Comparison of ENCODE assay signal across 9 mouse cellular contexts in the genomic region with DNA sequence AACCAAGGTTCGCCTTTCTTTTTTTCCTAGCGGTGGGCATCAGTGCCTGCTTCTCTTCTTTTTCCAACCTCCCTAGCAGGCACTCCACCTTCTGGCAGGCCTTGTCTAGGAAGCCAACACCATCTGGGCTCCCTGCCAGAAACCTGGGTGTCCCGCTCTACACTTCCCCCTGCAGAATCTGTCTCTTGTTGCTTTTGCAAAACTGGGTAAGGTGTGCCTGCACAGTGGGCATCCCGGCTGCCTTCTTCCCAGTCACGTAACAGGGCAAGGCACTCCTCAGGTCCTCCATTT. TPM values are rescaled to one million over a fixed set of nuclear protein-coding genes. Genes with fewer than 3 reads are reported as not detected.
DNase-seq lines count a peak whose midpoint lies in the region; ATAC-seq and TF ChIP-seq lines count a peak whose summit lies in the region.
"Had no signal": no experiment of that assay in that cellular context is flagged by ENCODE, and none has a peak within 500 bp of the region (broad histone marks: within the 10 kb centered on the region; RNA-seq: fewer than 3 reads in every experiment).

No protein-coding gene starts in this region.

- no peak overlapping the region for H3K27ac ChIP-seq in left cerebral cortex, adult 2 months
- H3K27ac ChIP-seq in kidney, embryonic 15.5 days, result peak overlapping the region; percentile 79
- H3K27ac ChIP-seq in neural tube, embryonic 15.5 days (replicated peaks), result no peak overlapping the region
- H3K27ac ChIP-seq: neural tube, embryonic 12.5 days had no signal

- H3K27me3 ChIP-seq in kidney, embryonic 15.5 days, result no peaks in the 10 kb centered on the region
- H3K27me3 ChIP-seq in neural tube, embryonic 15.5 days (replicated peaks), result no peaks in the 10 kb centered on the region
- H3K27me3 ChIP-seq: neural tube, embryonic 12.5 days had no signal

- intact Hi-C loops in left cerebral cortex, adult 2 months (cut with DNase I), result no loop called here

- H3K4me3 ChIP-seq in left cerebral cortex, adult 2 months, result no peak overlapping the region
- 0 out of 2 replicates have a peak overlapping the region, but pooled peaks have one; percentile 24 for H3K4me3 ChIP-seq in kidney, embryonic 15.5 days (replicated peaks)
- no peak overlapping the region for H3K4me3 ChIP-seq in neural tube, embryonic 15.5 days (replicated peaks)
- H3K4me3 ChIP-seq: neural tube, embryonic 12.5 days had no signal

- peak overlapping the region; percentile 31 for H3K4me2 ChIP-seq in kidney, embryonic 15.5 days
- no peak overlapping the region for H3K4me2 ChIP-seq in neural tube, embryonic 15.5 days
- H3K4me2 ChIP-seq: neural tube, embryonic 12.5 days had no signal

- DNase-seq in left cerebral cortex, adult 2 months (ENCODE audit: extremely low spot score in 1 of 2, low spot score in 2 of 2), result peak in 1 of 2 experiments; percentile 47
- no peak for DNase-seq in left cerebral cortex, adult 11 months (ENCODE audit: low spot score)
- peak; percentile 54 for DNase-seq in Muller cell, postnatal 12 days (ENCODE audit: inconsistent ontology term)
- DNase-seq in right cerebral cortex, postnatal 14 days, result peak; percentile 64
- no peak for DNase-seq in spleen, adult 18-20 months

- TF ChIP-seq CTCF in left cerebral cortex, adult 2 months (IDR thresholded peaks at IDR 0.05), result peak; percentile 26

- ATAC-seq in common myeloid progenitor, adult 5-6 weeks (replicated peaks; ENCODE audit: low read depth, poor library complexity, severe bottlenecking), result peak; percentile 54
- ATAC-seq in kidney, embryonic 15.5 days (replicated peaks; ENCODE audit: low FRiP score), result peak; percentile 38; the same call in 1 of the 2 replicates
- no peak for ATAC-seq in neural tube, embryonic 15.5 days (ENCODE audit: low FRiP score)

- peaks cover 15% of the 10 kb centered on the region; the same call in 1 of the 2 replicates for H3K4me1 ChIP-seq in kidney, embryonic 15.5 days
- peaks cover 5% of the 10 kb centered on the region; the same call in 1 of the 2 replicates for H3K4me1 ChIP-seq in neural tube, embryonic 15.5 days
- H3K4me1 ChIP-seq: neural tube, embryonic 12.5 days had no signal

- H3K36me3 ChIP-seq in kidney, embryonic 15.5 days, result no peaks in the 10 kb centered on the region
- no peaks in the 10 kb centered on the region for H3K36me3 ChIP-seq in neural tube, embryonic 15.5 days
- H3K36me3 ChIP-seq: neural tube, embryonic 12.5 days had no signal

- H3K9me3 ChIP-seq in kidney, embryonic 15.5 days (replicated peaks), result no peaks in the 10 kb centered on the region
- no peaks in the 10 kb centered on the region for H3K9me3 ChIP-seq in neural tube, embryonic 15.5 days (replicated peaks)
- H3K9me3 ChIP-seq: neural tube, embryonic 12.5 days had no signal

- WGBS in kidney, embryonic 15.5 days, result 52% methylated on average over 5 of the region's 5 CpGs
- WGBS in neural tube, embryonic 15.5 days, result 50% methylated on average over 5 of the region's 5 CpGs

- H3K9ac ChIP-seq in kidney, embryonic 15.5 days, result no peak overlapping the region
- no peak overlapping the region for H3K9ac ChIP-seq in neural tube, embryonic 15.5 days (replicated peaks)
- H3K9ac ChIP-seq: neural tube, embryonic 12.5 days had no signal

RNA-seq across cellular contexts. Expression of gene C77080, which starts 11.5 kb away (rescaled TPM):
- 10 to 100 TPM; 22.5 to 25.9 TPM for total RNA-seq in left cerebral cortex, adult 2 months (2021)
- total RNA-seq in common myeloid progenitor, adult 5-6 weeks (2017), result 0.15 and 1.1 TPM in 2 replicates
- polyA plus RNA-seq in kidney, embryonic 15.5 days (2015; fragmentation: Nextera tagmentation; extraction: Ambion mirVana), result 8.3 and 9.1 TPM in 2 replicates
- 6.0 and 6.9 TPM in 2 replicates for polyA plus RNA-seq in neural tube, embryonic 15.5 days (2015; fragmentation: Nextera tagmentation; extraction: Ambion mirVana)

RNA-seq across cellular contexts. Expression of gene Sync, which starts 14.7 kb away (rescaled TPM):
- total RNA-seq in left cerebral cortex, adult 2 months (2021), result 1 to 10 TPM; 1.8 to 2.2 TPM
- not detected in 2 replicates for total RNA-seq in common myeloid progenitor, adult 5-6 weeks (2017)
- 1.1 and 1.6 TPM in 2 replicates for polyA plus RNA-seq in kidney, embryonic 15.5 days (2015; fragmentation: Nextera tagmentation; extraction: Ambion mirVana)
- polyA plus RNA-seq in neural tube, embryonic 15.5 days (2015; fragmentation: Nextera tagmentation; extraction: Ambion mirVana), result 2.7 and 2.9 TPM in 2 replicates

Comparison
In these comparisons a context has a peak if more than half of its experiments do, and no peak if none do; other contexts are left out.
1. DNase-seq: peak in Muller cell, postnatal 12 days (single experiment) and right cerebral cortex, postnatal 14 days (single experiment); none in left cerebral cortex, adult 11 months (single experiment) and spleen, adult 18-20 months (0 of 2).
2. RNA of gene C77080, which starts 11.5 kb away (total RNA-seq): 22.5 to 25.9 TPM in left cerebral cortex, adult 2 months; 0.15 to 1.1 TPM in common myeloid progenitor, adult 5-6 weeks; every median in the first group is over 10 times any median in the second.